Mouse (Mus musculus): ENCODE results near the gene Ccm2. TPM values are rescaled to one million over a fixed set of nuclear protein-coding genes. Genes with fewer than 3 reads are reported as not detected.

The Ccm2 gene
- polyA plus RNA-seq, 1 experiment from 2014 or later: 61.2 TPM

DNA sequence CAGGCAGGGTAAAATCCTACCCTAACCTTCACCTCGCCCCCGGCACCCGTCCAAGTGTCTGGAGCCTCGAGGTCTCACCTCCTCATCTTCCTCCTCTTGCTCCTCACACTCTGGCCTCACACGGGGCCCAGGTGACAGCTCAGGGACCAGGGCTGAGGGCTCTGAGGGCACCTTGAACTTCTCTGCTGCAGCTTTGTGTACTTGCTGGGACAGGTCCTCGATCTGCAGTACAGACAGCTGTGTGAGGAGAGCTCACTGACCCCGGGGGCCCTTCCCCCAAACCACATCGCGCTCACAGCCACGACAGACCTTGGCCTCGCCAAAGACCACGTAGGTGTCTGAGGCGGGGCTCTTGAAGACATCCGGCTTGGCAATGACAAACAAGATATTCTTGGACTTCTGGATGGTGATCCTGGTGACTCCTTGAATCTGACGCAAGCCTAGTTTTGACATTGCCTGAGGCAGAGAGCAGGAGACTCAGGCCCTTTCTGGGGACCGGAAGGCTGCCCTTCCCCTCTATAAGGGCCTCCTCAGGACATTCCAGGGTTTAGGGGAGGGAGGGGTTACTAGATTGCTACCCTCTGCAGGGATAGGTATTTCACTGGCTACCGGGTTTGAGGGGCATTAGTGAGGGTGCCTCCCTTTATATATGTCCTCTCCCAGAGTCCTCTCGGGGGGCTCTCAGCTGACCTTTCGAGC, 51.7 kb downstream of the Ccm2 start:
- no peak overlapping the region for H3K27ac ChIP-seq (ENCODE audit: poor library complexity, severe bottlenecking)
- no peak for ATAC-seq (ENCODE audit: insufficient number of reproducible peaks, low FRiP score)
- H3K4me2 ChIP-seq: peak overlapping the region; percentile 33
- H3K9me3 ChIP-seq (replicated peaks): no peaks in the 10 kb centered on the region
- H3K27me3 ChIP-seq (replicated peaks): peaks cover 43% of the 10 kb centered on the region
- WGBS: 50% methylated on average over 19 of the region's 19 CpGs
- H3K4me1 ChIP-seq (replicated peaks): peaks cover 54% of the 10 kb centered on the region
- peaks cover 48% of the 10 kb centered on the region for H3K36me3 ChIP-seq
- H3K9ac ChIP-seq: peak overlapping the region; percentile 23; the same call in 1 of the 2 replicates
- no peak overlapping the region for H3K4me3 ChIP-seq

DNA sequence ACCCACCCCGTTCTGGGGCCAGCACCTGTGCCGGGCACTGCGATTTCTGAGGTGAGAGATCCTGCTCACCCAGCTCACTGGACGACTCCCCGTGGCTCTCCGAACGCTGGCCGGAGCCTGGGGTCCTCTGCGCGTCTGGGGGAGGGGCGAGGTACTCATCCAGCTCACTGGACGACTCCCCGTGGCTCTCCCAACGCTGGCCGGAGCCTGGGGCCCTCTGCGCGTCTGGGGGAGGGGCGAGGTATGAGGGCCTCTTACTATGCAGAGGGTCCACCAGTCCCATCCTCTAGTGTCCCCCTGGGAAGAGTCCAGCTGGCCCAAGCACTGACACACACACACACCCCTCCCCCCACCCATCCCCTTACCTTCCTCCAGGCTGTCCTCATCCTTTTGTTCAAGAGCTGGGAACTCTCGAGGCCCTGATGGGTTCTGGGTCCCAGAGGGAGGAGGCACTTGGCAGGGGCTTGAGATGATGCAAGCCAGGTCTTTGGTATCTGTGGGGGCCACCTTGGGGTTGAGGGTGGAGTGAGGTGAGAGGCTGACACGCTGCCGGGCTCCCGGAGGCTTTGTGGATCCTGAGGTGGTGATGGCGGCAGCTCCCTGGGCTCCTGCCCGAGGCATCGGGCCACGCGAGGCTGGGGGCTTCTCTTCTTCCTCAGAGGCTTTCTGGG, 52.5 kb downstream of the Ccm2 start:
- no peak overlapping the region for H3K4me3 ChIP-seq
- H3K9ac ChIP-seq: peak overlapping the region; percentile 23; the same call in 1 of the 2 replicates
- peak overlapping the region; percentile 33 for H3K4me2 ChIP-seq
- no peak overlapping the region for H3K27ac ChIP-seq (ENCODE audit: poor library complexity, severe bottlenecking)
- H3K27me3 ChIP-seq (replicated peaks): peaks cover 46% of the 10 kb centered on the region
- H3K36me3 ChIP-seq: peaks cover 40% of the 10 kb centered on the region
- ATAC-seq (ENCODE audit: insufficient number of reproducible peaks, low FRiP score): no peak
- peaks cover 57% of the 10 kb centered on the region for H3K4me1 ChIP-seq (replicated peaks)
- WGBS: 18% methylated on average over 27 of the region's 27 CpGs
- H3K9me3 ChIP-seq (replicated peaks): no peaks in the 10 kb centered on the region

DNA sequence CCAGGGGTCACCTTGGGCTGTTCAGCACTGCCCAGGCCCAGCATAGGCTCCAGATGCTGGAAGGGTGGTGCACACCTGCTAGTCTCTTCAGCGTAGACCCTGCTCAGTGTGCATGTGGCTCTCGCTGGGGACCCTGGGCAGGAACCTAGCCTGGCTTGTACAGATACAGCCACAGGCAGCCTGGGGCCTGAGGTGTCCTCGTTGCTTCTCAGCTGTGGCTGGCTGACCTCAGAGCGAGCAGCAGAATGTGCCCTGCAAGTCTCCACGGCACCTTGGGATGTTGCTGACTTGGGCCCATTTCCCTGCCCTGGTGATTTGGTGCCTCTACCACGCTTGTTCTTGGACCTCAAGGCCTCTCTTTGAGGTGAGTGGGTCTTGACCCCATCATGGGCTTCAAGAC, 53.1 kb downstream of the Ccm2 start:
- H3K4me3 ChIP-seq: no peak overlapping the region
- H3K36me3 ChIP-seq: peaks cover 33% of the 10 kb centered on the region
- no peaks in the 10 kb centered on the region for H3K9me3 ChIP-seq (replicated peaks)
- no peak overlapping the region for H3K27ac ChIP-seq (ENCODE audit: poor library complexity, severe bottlenecking)
- H3K27me3 ChIP-seq (replicated peaks): peaks cover 49% of the 10 kb centered on the region
- H3K4me1 ChIP-seq (replicated peaks): peaks cover 58% of the 10 kb centered on the region
- H3K9ac ChIP-seq: 0 out of 2 replicates have a peak overlapping the region, but pooled peaks have one; percentile 23
- 80% methylated on average over 6 of the region's 6 CpGs for WGBS
- H3K4me2 ChIP-seq: no peak overlapping the region; the same call in 1 of the 2 replicates
- no peak for ATAC-seq (ENCODE audit: insufficient number of reproducible peaks, low FRiP score)

DNA sequence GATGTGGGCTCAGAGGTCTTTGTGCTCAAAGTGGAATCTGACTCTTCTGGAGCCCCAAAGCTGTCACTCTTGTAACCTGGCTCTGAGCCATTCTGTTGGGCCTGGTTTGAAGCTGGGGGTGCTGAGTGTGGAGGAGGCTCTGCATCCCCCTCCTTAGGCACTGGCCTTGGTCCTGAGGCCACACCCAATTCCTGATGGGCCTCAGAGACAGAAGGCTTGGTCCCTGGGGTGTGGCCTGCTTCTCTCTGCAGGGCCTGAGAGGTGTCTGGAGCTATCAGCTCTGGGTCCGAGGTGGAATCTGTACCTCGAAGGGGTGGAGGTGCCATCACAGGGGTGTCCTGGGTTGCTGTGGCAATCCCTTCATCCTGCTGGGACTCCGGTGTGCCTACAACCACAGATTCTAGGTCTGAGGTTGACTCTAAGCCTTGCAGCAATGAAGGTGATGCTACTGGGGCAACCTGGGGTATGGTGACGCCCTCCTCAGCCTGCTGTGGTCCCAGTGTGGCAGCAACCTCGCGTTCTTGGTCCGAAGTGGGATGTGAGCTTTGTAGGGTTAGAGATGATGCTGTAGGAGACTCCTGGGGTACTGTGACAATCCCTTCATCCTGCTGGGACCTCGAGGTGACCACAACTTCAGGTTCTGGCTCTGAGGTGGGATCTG, 53.7 kb downstream of the Ccm2 start:
- H3K4me2 ChIP-seq: no peak overlapping the region
- WGBS: 78% methylated on average over 8 of the region's 8 CpGs
- H3K36me3 ChIP-seq: peaks cover 28% of the 10 kb centered on the region
- H3K4me1 ChIP-seq (replicated peaks): peaks cover 58% of the 10 kb centered on the region
- H3K9ac ChIP-seq: no peak overlapping the region
- ATAC-seq (ENCODE audit: insufficient number of reproducible peaks, low FRiP score): no peak
- H3K27me3 ChIP-seq (replicated peaks): peaks cover 55% of the 10 kb centered on the region
- no peak overlapping the region for H3K27ac ChIP-seq (ENCODE audit: poor library complexity, severe bottlenecking)
- H3K4me3 ChIP-seq: no peak overlapping the region
- H3K9me3 ChIP-seq (replicated peaks): no peaks in the 10 kb centered on the region

DNA sequence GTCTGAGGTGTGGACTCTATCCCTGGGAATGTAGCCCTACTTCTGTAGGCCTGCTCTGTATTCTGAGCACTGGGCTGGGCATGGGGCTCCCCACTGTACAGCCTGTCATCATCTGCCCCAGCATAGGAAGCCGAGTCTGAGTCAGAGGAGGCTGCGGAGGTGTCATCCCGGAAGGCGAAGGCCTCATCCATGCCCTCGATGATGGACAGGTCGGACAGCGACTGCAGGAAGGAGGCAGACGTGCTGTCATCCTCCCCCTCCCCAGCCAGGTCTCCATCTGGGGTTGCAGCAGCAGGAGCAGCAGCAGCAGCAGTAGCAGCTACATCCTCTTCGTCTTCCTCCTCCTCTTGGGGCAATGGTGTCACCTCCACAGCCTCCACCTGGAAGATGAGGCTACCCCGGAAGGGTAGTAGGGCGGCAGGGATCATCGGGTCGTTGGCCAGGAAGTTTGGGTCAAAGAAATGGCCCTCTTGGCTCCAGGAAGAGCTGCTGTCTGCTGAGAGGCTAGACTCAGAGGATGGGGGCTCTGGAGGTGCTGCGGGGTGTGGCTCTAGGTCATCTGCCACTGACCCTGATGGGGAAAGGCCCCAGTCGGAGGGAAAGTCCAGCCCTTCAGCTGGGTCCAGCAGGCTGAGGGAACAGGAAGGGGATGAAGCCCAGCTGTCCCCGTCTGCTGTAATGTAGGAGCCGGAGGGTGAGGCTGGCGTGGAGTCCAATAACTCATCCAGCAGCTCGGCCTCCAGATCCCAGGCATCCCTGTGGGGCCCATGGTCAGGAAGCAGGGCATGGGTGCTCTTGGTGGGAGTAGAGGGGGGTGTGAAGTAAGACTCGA, 55.2 kb downstream of the Ccm2 start:
- no peak overlapping the region for H3K27ac ChIP-seq (ENCODE audit: poor library complexity, severe bottlenecking)
- no peak overlapping the region for H3K4me2 ChIP-seq
- peaks cover 70% of the 10 kb centered on the region for H3K27me3 ChIP-seq (replicated peaks)
- H3K4me3 ChIP-seq: no peak overlapping the region
- no peak for ATAC-seq (ENCODE audit: insufficient number of reproducible peaks, low FRiP score)
- WGBS: 75% methylated on average over 20 of the region's 20 CpGs
- H3K9me3 ChIP-seq (replicated peaks): no peaks in the 10 kb centered on the region
- H3K36me3 ChIP-seq: peaks cover 15% of the 10 kb centered on the region
- peaks cover 59% of the 10 kb centered on the region for H3K4me1 ChIP-seq (replicated peaks)
- no peak overlapping the region for H3K9ac ChIP-seq

DNA sequence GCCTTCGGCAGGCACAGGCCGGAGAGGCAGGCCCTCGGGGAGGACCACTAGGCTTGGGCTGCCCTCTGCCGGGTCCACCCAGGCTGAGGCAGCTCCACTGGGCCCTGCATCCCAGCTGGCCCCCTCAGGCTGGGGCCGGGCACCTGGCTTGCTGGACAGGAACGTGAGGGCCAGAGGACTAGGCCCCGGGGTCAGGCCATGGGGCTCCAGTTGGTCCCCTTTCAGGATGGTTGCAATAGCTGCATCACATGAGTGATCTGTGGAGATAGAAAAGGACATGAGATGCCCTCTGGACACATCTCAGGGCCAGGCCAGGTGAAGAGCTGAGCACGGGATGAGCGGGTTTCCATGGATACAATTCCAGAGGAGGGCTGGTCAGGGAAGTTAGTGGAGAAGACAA, 56.0 kb downstream of the Ccm2 start:
- no peaks in the 10 kb centered on the region for H3K9me3 ChIP-seq (replicated peaks)
- no peak overlapping the region for H3K4me3 ChIP-seq
- no peak for ATAC-seq (ENCODE audit: insufficient number of reproducible peaks, low FRiP score)
- WGBS: 84% methylated on average over 9 of the region's 9 CpGs
- no peak overlapping the region for H3K27ac ChIP-seq (ENCODE audit: poor library complexity, severe bottlenecking)
- H3K9ac ChIP-seq: no peak overlapping the region
- peaks cover 7% of the 10 kb centered on the region for H3K36me3 ChIP-seq
- H3K27me3 ChIP-seq (replicated peaks): peaks cover 77% of the 10 kb centered on the region
- peaks cover 56% of the 10 kb centered on the region for H3K4me1 ChIP-seq (replicated peaks)
- no peak overlapping the region for H3K4me2 ChIP-seq

DNA sequence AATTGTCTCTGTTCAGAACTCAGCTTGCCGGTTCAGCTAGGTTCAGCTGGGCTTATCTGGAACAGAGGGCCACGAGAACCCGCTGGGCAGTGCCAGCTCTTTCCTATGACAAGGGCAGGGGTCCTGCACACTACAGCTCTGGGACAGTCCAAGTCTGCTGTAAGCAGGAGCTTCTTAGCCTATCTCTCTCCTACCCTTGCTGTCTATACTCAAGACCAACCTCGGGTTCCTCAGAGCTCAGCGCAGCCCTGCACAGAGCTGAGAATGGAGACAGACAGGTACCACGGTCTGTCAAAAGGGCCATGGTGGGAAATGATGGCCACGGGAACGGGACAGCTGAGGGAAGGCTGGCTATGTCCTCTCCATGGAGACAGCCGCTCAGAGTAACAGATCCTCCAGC, 56.5 kb downstream of the Ccm2 start:
- H3K27me3 ChIP-seq (replicated peaks): peaks cover 79% of the 10 kb centered on the region
- ATAC-seq (ENCODE audit: insufficient number of reproducible peaks, low FRiP score): no peak
- peaks cover 1% of the 10 kb centered on the region; the same call in 1 of the 2 replicates for H3K36me3 ChIP-seq
- no peak overlapping the region for H3K4me3 ChIP-seq
- H3K4me1 ChIP-seq (replicated peaks): peaks cover 50% of the 10 kb centered on the region
- H3K27ac ChIP-seq (ENCODE audit: poor library complexity, severe bottlenecking): no peak overlapping the region
- H3K9ac ChIP-seq: no peak overlapping the region
- H3K9me3 ChIP-seq (replicated peaks): no peaks in the 10 kb centered on the region
- H3K4me2 ChIP-seq: peak overlapping the region; percentile 69; the same call in 1 of the 2 replicates
- 75% methylated on average over 9 of the region's 9 CpGs for WGBS

DNA sequence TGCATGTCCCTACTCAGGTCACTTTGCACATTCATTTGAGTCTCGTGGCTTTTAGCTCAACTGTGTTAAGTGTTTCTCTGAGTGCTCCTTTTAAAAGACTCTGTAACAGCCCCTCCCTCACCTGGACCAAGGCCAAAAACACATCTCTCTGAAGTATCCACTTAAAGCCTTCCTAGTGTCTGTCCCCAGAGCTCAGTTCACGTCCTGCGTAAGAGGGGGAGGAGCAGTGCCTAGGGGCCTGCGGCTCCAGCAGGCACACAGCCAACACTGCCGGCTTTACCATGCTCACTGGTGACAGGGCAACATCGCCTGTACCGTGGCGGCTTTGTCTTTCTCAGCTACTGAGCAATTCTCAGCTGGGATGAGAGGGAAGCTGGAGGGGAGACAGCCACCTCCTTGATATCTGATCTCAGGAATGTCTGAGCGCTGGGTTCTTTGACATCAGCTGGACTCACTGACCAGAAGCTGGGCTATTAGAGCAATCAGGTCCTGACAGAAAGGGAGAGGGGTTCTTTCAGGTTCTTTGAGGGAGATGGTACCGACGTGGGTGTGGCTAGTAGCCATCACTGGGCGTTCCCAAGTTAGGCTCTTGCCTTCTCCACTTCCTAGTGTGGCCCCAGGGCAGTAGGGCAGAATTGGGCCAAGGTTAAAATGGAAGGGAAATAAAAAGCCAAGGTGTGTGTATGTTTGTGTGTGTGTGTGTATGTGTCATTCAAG, 57.4 kb downstream of the Ccm2 start:
- Histone ChIP-seq H3K4me1 (replicated peaks) (peaks cover 42% of the 10 kb centered on the region), H3K4me3 (no peak overlapping the region), H3K9me3 (replicated peaks) (no peaks in the 10 kb centered on the region), H3K27ac (ENCODE audit: poor library complexity, severe bottlenecking) (no peak overlapping the region), H3K4me2 (peak overlapping the region; percentile 69), H3K27me3 (replicated peaks) (peaks cover 81% of the 10 kb centered on the region), H3K36me3 (no peaks in the 10 kb centered on the region), H3K9ac (peak overlapping the region; percentile 6; the same call in 1 of the 2 replicates)
- WGBS: 21% methylated on average over 12 of the region's 12 CpGs
- ATAC-seq (ENCODE audit: insufficient number of reproducible peaks, low FRiP score): peak; percentile 68

DNA sequence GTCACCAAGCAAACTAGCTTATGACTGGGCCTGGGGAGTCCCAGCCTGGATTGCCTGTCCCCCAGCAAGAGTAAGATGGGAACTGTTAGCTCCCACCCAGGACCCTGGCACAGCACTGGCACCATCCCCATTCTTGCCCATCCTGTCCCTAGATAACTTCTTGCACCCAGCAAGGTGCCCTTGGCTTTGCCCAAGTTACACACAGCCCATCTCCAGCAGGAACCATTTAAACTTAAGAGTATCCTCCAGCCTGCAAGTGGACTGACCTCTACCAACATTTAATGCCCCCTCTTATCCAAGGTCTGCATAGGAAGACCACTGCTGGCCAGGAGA, 57.9 kb downstream of the Ccm2 start:
- no peaks in the 10 kb centered on the region for H3K36me3 ChIP-seq

DNA sequence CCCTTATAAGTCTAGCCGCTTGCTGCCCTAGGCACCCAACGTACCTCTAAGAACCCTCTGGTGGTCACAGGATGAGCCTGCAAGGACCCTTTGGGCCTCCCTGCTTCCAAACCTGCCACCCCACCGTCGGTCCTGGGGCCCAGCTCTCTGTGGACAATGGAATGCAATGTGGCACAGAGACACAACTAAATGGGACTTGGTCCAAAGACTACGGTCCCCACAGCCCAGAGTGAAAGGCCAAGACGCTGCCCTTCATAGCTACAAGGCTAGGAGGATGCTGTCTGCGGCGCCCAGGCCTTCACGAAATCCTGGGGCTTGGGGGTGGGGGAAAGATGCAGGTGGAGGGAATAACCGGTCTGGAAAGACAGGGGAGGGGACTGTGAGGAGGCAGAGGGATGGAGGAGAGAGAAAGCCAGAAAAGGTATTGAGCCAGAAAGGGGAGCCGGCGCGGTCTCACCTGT, 58.4 kb downstream of the Ccm2 start:
- H3K4me1 ChIP-seq (replicated peaks): peaks cover 32% of the 10 kb centered on the region
- no peak overlapping the region for H3K27ac ChIP-seq (ENCODE audit: poor library complexity, severe bottlenecking)
- H3K4me2 ChIP-seq: peak overlapping the region; percentile 69
- ATAC-seq (ENCODE audit: insufficient number of reproducible peaks, low FRiP score): no peak
- H3K9ac ChIP-seq: peak overlapping the region; percentile 6; the same call in 1 of the 2 replicates
- peak overlapping the region; percentile 38 for H3K4me3 ChIP-seq
- 16% methylated on average over 13 of the region's 13 CpGs for WGBS
- no peaks in the 10 kb centered on the region for H3K9me3 ChIP-seq (replicated peaks)
- no peaks in the 10 kb centered on the region for H3K36me3 ChIP-seq
- H3K27me3 ChIP-seq (replicated peaks): peaks cover 72% of the 10 kb centered on the region

More for the DNA sequence above, 57.9 kb downstream of the Ccm2 start:
- peaks cover 77% of the 10 kb centered on the region for H3K27me3 ChIP-seq (replicated peaks)
- H3K4me3 ChIP-seq: no peak overlapping the region; the same call in 1 of the 2 replicates
- peak overlapping the region; percentile 69 for H3K4me2 ChIP-seq
- peaks cover 37% of the 10 kb centered on the region for H3K4me1 ChIP-seq (replicated peaks)
- peak overlapping the region; percentile 6; the same call in 1 of the 2 replicates for H3K9ac ChIP-seq
- no peak overlapping the region for H3K27ac ChIP-seq (ENCODE audit: poor library complexity, severe bottlenecking)
- no peaks in the 10 kb centered on the region for H3K9me3 ChIP-seq (replicated peaks)
- no peak for ATAC-seq (ENCODE audit: insufficient number of reproducible peaks, low FRiP score)
